Mouse (Mus musculus) lung, adult 2 months (tissue): ENCODE data around the gene Gm21954.

Source experiments
- CTCF ChIP-seq: fragments of 200-500 bp; IDR thresholded peaks from 2 replicates; pipeline ENCODE4 v1.5.1; 2011; ENCODE audit warnings: mild to moderate bottlenecking, low read length, control low read depth; ENCODE audit not compliant: insufficient read depth
- POLR2A ChIP-seq: fragments of 200-500 bp; IDR thresholded peaks from 2 replicates; pipeline ENCODE4 v1.6.1; 2011; ENCODE audit warnings: low read depth, mild to moderate bottlenecking, control low read depth, low read length, borderline replicate concordance; ENCODE audit errors: extremely low read depth

- TF ChIP-seq CTCF (no peak), POLR2A (no peak)
These were observed 23.2 kb upstream of the Gm21954 start for GRCm38 (mm10) chr3:55495231-55495630.
